Mouse (Mus musculus): ENCODE measurements around the gene Gm42372. TPM values are rescaled to one million over a fixed set of nuclear protein-coding genes. Genes with fewer than 3 reads are reported as not detected.
A peak's percentile ranks its signal among the peaks of the same experiment; 100 is the strongest.

Gene Gm42372
- polyA plus RNA-seq, 1 experiment from 2014 or later: 0.08 TPM

DNA sequence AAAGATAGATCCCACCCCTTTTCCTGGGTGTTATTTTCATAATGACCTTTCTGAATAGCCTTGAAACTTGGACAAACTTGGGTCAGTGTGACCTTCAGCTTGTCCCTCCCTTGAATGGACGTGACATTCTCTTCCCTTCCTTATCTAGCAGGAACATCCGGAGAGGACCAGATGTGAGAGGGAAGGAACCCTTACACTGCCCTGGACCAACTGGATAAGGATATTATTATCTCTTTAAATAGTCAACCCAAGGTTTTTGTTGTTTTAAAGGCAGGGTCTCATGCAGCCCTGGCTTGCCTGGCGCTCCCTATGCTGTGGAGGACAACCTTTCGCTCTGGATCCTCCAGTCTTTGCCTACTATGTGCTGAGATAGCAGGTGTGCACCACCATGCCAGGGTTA, 16.3 kb downstream of the Gm42372 start:
- H3K9ac ChIP-seq (ENCODE audit: low read length): no peak overlapping the region
- H3K36me3 ChIP-seq (ENCODE audit: control insufficient read depth, insufficient read depth, low read length): peaks cover 79% of the 10 kb centered on the region
- H3K27me3 ChIP-seq (ENCODE audit: control insufficient read depth, insufficient read depth, low read length): no peaks in the 10 kb centered on the region
- WGBS: 34% methylated on average over 4 of the region's 4 CpGs
- H3K9me3 ChIP-seq (ENCODE audit: control insufficient read depth, low read length): no peaks in the 10 kb centered on the region
- H3K27ac ChIP-seq (replicated peaks in 1 of 2; ENCODE audit: control insufficient read depth in 1 of 2, insufficient read depth in 1 of 2, low read depth in 2 of 2, low read length in 2 of 2): peak overlapping the region; percentile 55; a peak in 3 of 4 replicates
- H3K4me2 ChIP-seq (ENCODE audit: low read length): no peak overlapping the region
- no peak overlapping the region for H3K4me3 ChIP-seq (ENCODE audit: control insufficient read depth in 1 of 2, insufficient read depth in 1 of 2, low read depth in 1 of 2, low read length in 2 of 2)
- no peak for ATAC-seq (ENCODE audit: insufficient number of reproducible peaks, insufficient read depth, low FRiP score, low read depth)
- H3K4me1 ChIP-seq (ENCODE audit: control insufficient read depth in 2 of 2, insufficient read depth in 2 of 2, low read length in 2 of 2): peaks cover 19 to 46% of the 10 kb centered on the region in 2 experiments

GRCm38 (mm10) chr7:16999650-17000049, 16.8 kb downstream of the Gm42372 start:
- Histone ChIP-seq H3K9ac (ENCODE audit: low read length) (no peak overlapping the region), H3K4me2 (ENCODE audit: low read length) (no peak overlapping the region), H3K27me3 (ENCODE audit: control insufficient read depth, insufficient read depth, low read length) (no peaks in the 10 kb centered on the region), H3K27ac (replicated peaks in 1 of 2; ENCODE audit: control insufficient read depth in 1 of 2, insufficient read depth in 1 of 2, low read depth in 2 of 2, low read length in 2 of 2) (peak overlapping the region; percentile 55; a peak in 3 of 4 replicates), H3K9me3 (ENCODE audit: control insufficient read depth, low read length) (no peaks in the 10 kb centered on the region), H3K36me3 (ENCODE audit: control insufficient read depth, insufficient read depth, low read length) (peaks cover 83% of the 10 kb centered on the region), H3K4me1 (ENCODE audit: control insufficient read depth in 2 of 2, insufficient read depth in 2 of 2, low read length in 2 of 2) (peaks cover 19 to 42% of the 10 kb centered on the region in 2 experiments), H3K4me3 (ENCODE audit: control insufficient read depth in 1 of 2, insufficient read depth in 1 of 2, low read depth in 1 of 2, low read length in 2 of 2) (no peak overlapping the region)
- peak; percentile 7; the same call in 1 of the 2 replicates for ATAC-seq (ENCODE audit: insufficient number of reproducible peaks, insufficient read depth, low FRiP score, low read depth)
- WGBS: 20% methylated on average over 4 of the region's 4 CpGs

GRCm38 (mm10) chr7:17002375-17003195, 19.7 kb downstream of the Gm42372 start:
- no peaks in the 10 kb centered on the region for H3K9me3 ChIP-seq (ENCODE audit: control insufficient read depth, low read length)
- H3K4me2 ChIP-seq (ENCODE audit: low read length): no peak overlapping the region
- H3K9ac ChIP-seq (ENCODE audit: low read length): no peak overlapping the region
- H3K4me1 ChIP-seq (ENCODE audit: control insufficient read depth in 2 of 2, insufficient read depth in 2 of 2, low read length in 2 of 2): peaks cover 4 to 14% of the 10 kb centered on the region in 2 experiments; a peak in 3 of 4 replicates
- H3K36me3 ChIP-seq (ENCODE audit: control insufficient read depth, insufficient read depth, low read length): peaks cover 86% of the 10 kb centered on the region
- H3K4me3 ChIP-seq (ENCODE audit: control insufficient read depth in 1 of 2, insufficient read depth in 1 of 2, low read depth in 1 of 2, low read length in 2 of 2): no peak overlapping the region
- H3K27ac ChIP-seq (replicated peaks in 1 of 2; ENCODE audit: control insufficient read depth in 1 of 2, insufficient read depth in 1 of 2, low read depth in 2 of 2, low read length in 2 of 2): 0 out of 4 replicates have a peak overlapping the region, but pooled peaks of 1 of the 2 experiments have one; percentile 14
- H3K27me3 ChIP-seq (ENCODE audit: control insufficient read depth, insufficient read depth, low read length): no peaks in the 10 kb centered on the region
- 19% methylated on average over 7 of the region's 7 CpGs for WGBS
- no peak for ATAC-seq (ENCODE audit: insufficient number of reproducible peaks, insufficient read depth, low FRiP score, low read depth)

DNA sequence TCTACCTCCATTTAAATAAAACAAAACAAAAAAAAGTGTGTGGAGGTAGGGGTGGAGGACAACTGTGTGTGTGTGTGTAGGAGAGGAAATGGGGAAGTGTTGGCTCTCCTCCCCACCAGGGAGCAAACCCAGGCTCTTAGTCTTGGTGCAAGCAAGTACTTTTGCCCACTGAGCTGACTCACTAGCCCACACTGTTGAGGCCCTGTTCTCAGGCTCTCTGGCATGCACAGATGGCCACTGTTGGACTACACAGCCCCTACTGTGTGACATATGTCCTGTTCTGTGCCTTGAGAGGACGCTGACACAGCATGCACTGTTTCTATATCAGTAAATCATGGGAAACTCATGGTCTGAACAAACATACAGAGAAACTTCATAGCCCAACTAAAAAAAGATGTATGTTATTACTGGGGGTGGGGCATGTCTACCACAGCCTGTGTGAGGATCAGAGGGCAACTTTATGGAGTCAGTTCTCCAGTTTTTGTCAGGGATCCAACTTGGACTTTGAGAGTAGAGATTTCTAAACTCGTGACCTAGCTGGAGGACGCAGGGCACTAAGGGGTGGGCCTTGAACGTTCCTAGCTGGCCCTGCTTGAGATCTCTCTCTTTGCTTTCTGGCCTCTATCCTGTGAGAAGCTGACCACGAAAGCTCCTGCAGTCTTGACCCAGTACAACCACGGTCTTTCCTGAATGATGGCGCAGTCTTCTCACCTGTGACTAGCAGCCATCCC, 20.5 kb downstream of the Gm42372 start:
- no peak for ATAC-seq (ENCODE audit: insufficient number of reproducible peaks, insufficient read depth, low FRiP score, low read depth)
- H3K4me3 ChIP-seq (ENCODE audit: control insufficient read depth in 1 of 2, insufficient read depth in 1 of 2, low read depth in 1 of 2, low read length in 2 of 2): no peak overlapping the region
- H3K4me2 ChIP-seq (ENCODE audit: low read length): no peak overlapping the region
- 0 out of 4 replicates have a peak overlapping the region, but pooled peaks of 1 of the 2 experiments have one; percentile 14 for H3K27ac ChIP-seq (replicated peaks in 1 of 2; ENCODE audit: control insufficient read depth in 1 of 2, insufficient read depth in 1 of 2, low read depth in 2 of 2, low read length in 2 of 2)
- 75% methylated on average over 7 of the region's 7 CpGs for WGBS
- H3K4me1 ChIP-seq (ENCODE audit: control insufficient read depth in 2 of 2, insufficient read depth in 2 of 2, low read length in 2 of 2): peaks cover 4 to 6% of the 10 kb centered on the region in 2 experiments; a peak in 3 of 4 replicates
- peaks cover 86% of the 10 kb centered on the region for H3K36me3 ChIP-seq (ENCODE audit: control insufficient read depth, insufficient read depth, low read length)
- H3K9ac ChIP-seq (ENCODE audit: low read length): no peak overlapping the region
- H3K27me3 ChIP-seq (ENCODE audit: control insufficient read depth, insufficient read depth, low read length): no peaks in the 10 kb centered on the region
- no peaks in the 10 kb centered on the region for H3K9me3 ChIP-seq (ENCODE audit: control insufficient read depth, low read length)

GRCm38 (mm10) chr7:17004716-17005115, 21.8 kb downstream of the Gm42372 start:
- Histone ChIP-seq H3K27ac (replicated peaks in 1 of 2; ENCODE audit: control insufficient read depth in 1 of 2, insufficient read depth in 1 of 2, low read depth in 2 of 2, low read length in 2 of 2) (no peak overlapping the region), H3K27me3 (ENCODE audit: control insufficient read depth, insufficient read depth, low read length) (no peaks in the 10 kb centered on the region), H3K9me3 (ENCODE audit: control insufficient read depth, low read length) (no peaks in the 10 kb centered on the region), H3K4me3 (ENCODE audit: control insufficient read depth in 1 of 2, insufficient read depth in 1 of 2, low read depth in 1 of 2, low read length in 2 of 2) (no peak overlapping the region), H3K9ac (ENCODE audit: low read length) (no peak overlapping the region), H3K4me2 (ENCODE audit: low read length) (no peak overlapping the region), H3K36me3 (ENCODE audit: control insufficient read depth, insufficient read depth, low read length) (peaks cover 87% of the 10 kb centered on the region), H3K4me1 (ENCODE audit: control insufficient read depth in 2 of 2, insufficient read depth in 2 of 2, low read length in 2 of 2) (no peaks in the 10 kb centered on the region)
- ATAC-seq (ENCODE audit: insufficient number of reproducible peaks, insufficient read depth, low FRiP score, low read depth): no peak
- 82% methylated on average over 7 of the region's 7 CpGs for WGBS

- no peak for ATAC-seq (ENCODE audit: insufficient number of reproducible peaks, insufficient read depth, low FRiP score, low read depth)
Observed at GRCm38 (mm10) chr7:17007300-17007699, 24.4 kb downstream of the Gm42372 start.

DNA sequence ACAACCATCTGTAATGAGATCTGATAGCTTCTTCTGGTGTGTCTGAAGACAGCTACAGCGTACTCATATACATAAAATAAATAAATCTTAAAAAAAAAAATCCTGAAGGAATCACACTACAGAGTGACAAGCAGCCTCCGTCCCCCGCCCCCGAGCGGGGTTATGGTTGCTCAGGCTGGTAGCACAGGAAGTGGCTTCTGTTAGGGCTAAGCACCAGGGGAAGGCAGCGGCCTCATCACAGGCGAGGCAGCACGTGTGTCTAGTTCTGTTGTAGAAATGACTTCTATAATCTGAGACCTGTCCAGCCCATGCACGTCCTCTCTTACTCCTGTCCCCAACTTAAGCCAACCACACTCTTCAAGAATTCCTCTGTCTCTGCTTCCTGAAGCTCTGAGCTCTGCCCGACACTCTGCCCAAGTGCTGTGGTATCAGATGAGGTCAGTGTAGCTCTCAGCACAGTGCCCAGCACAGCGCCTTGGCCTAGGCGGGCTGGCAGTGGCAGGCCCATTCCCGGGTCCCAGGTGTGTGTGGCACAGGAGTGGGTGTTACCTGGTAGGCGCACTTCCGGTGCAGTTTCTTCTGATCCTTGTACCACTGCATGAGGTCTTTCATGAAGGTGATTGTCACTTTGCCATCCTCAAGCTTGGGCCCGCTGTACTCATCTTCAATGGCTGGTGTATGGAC, 26.6 kb downstream of the Gm42372 start:
- no peak for ATAC-seq (ENCODE audit: insufficient number of reproducible peaks, insufficient read depth, low FRiP score, low read depth)
- Histone ChIP-seq H3K9ac (ENCODE audit: low read length) (no peak overlapping the region), H3K27me3 (ENCODE audit: control insufficient read depth, insufficient read depth, low read length) (no peaks in the 10 kb centered on the region), H3K4me3 (ENCODE audit: control insufficient read depth in 1 of 2, insufficient read depth in 1 of 2, low read depth in 1 of 2, low read length in 2 of 2) (no peak overlapping the region), H3K27ac (replicated peaks in 1 of 2; ENCODE audit: control insufficient read depth in 1 of 2, insufficient read depth in 1 of 2, low read depth in 2 of 2, low read length in 2 of 2) (no peak overlapping the region), H3K36me3 (ENCODE audit: control insufficient read depth, insufficient read depth, low read length) (peaks cover 100% of the 10 kb centered on the region), H3K9me3 (ENCODE audit: control insufficient read depth, low read length) (no peaks in the 10 kb centered on the region), H3K4me1 (ENCODE audit: control insufficient read depth in 2 of 2, insufficient read depth in 2 of 2, low read length in 2 of 2) (no peaks in the 10 kb centered on the region), H3K4me2 (ENCODE audit: low read length) (no peak overlapping the region)
- WGBS: 88% methylated on average over 16 of the region's 16 CpGs

More at GRCm38 (mm10) chr7:17007300-17007699, 24.4 kb downstream of the Gm42372 start:
- Histone ChIP-seq H3K4me3 (ENCODE audit: control insufficient read depth in 1 of 2, insufficient read depth in 1 of 2, low read depth in 1 of 2, low read length in 2 of 2) (no peak overlapping the region), H3K4me1 (ENCODE audit: control insufficient read depth in 2 of 2, insufficient read depth in 2 of 2, low read length in 2 of 2) (no peaks in the 10 kb centered on the region), H3K36me3 (ENCODE audit: control insufficient read depth, insufficient read depth, low read length) (peaks cover 96% of the 10 kb centered on the region), H3K9me3 (ENCODE audit: control insufficient read depth, low read length) (no peaks in the 10 kb centered on the region), H3K4me2 (ENCODE audit: low read length) (no peak overlapping the region), H3K27ac (replicated peaks in 1 of 2; ENCODE audit: control insufficient read depth in 1 of 2, insufficient read depth in 1 of 2, low read depth in 2 of 2, low read length in 2 of 2) (no peak overlapping the region), H3K27me3 (ENCODE audit: control insufficient read depth, insufficient read depth, low read length) (no peaks in the 10 kb centered on the region), H3K9ac (ENCODE audit: low read length) (no peak overlapping the region)
- 76% methylated on average over 4 of the region's 4 CpGs for WGBS
